Mouse (Mus musculus): ENCODE measurements around the gene Lama2. TPM values are rescaled to one million over a fixed set of nuclear protein-coding genes. Genes with fewer than 3 reads are reported as not detected.

Gene Lama2
- polyA plus RNA-seq, 1 experiment from 2014 or later, result 12.8 TPM

DNA sequence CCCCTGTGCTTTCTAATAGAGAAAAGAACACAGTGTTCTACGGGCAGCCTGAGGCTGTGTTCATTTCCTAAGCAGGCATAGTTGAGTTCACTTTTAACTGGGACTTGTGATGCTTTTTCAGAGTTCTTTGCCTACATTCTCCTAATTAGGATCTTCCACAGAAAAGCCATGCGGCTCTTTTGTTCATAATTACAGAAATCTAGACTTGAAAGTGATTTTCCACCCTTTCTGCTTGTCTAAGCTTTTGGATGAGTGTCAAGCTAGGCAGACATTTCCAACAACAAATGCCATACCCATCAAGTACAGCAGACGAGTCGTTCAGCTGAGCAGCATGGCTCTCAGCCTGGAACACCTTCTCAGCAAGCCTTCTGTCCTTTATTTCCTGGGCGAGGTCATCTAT, 515.7 kb downstream of the Lama2 start:
- DNase-seq (ENCODE audit: low spot score), result no peak
- TF ChIP-seq EP300 (IDR thresholded peaks at IDR 0.05) (no peak), CTCF (IDR thresholded peaks at IDR 0.05) (no peak)
- WGBS, result 74% methylated on average over 5 of the region's 5 CpGs
- Histone ChIP-seq H3K9me3 (ENCODE audit: low read length) (no peaks in the 10 kb centered on the region), H3K4me1 (ENCODE audit: insufficient read depth, low read depth, low read length) (no peaks in the 10 kb centered on the region), H3K27me3 (replicated peaks; ENCODE audit: insufficient read depth, low read length) (no peaks in the 10 kb centered on the region), H3K4me2 (replicated peaks; ENCODE audit: low read depth, low read length) (no peak overlapping the region), H3K4me3 (ENCODE audit: low read depth, low read length) (no peak overlapping the region), H3K27ac (ENCODE audit: low read length) (no peak overlapping the region), H3K9ac (replicated peaks; ENCODE audit: low read depth) (no peak overlapping the region), H3K36me3 (ENCODE audit: insufficient read depth, low read length) (no peaks in the 10 kb centered on the region)
- no peak for ATAC-seq

GRCm38 (mm10) chr10:27101800-27102353, 517.7 kb downstream of the Lama2 start:
- TF ChIP-seq EP300 (IDR thresholded peaks at IDR 0.05), result no peak
- TF ChIP-seq CTCF (IDR thresholded peaks at IDR 0.05), result no peak
- Histone ChIP-seq H3K27me3 (replicated peaks; ENCODE audit: insufficient read depth, low read length) (no peaks in the 10 kb centered on the region), H3K36me3 (ENCODE audit: insufficient read depth, low read length) (no peaks in the 10 kb centered on the region), H3K27ac (ENCODE audit: low read length) (no peak overlapping the region), H3K9ac (replicated peaks; ENCODE audit: low read depth) (no peak overlapping the region), H3K4me1 (ENCODE audit: insufficient read depth, low read depth, low read length) (no peaks in the 10 kb centered on the region), H3K9me3 (ENCODE audit: low read length) (no peaks in the 10 kb centered on the region), H3K4me3 (ENCODE audit: low read depth, low read length) (no peak overlapping the region), H3K4me2 (replicated peaks; ENCODE audit: low read depth, low read length) (no peak overlapping the region)
- DNase-seq (ENCODE audit: low spot score), result no peak
- WGBS, result 77% methylated on average over 3 of the region's 3 CpGs
- no peak for ATAC-seq

DNA sequence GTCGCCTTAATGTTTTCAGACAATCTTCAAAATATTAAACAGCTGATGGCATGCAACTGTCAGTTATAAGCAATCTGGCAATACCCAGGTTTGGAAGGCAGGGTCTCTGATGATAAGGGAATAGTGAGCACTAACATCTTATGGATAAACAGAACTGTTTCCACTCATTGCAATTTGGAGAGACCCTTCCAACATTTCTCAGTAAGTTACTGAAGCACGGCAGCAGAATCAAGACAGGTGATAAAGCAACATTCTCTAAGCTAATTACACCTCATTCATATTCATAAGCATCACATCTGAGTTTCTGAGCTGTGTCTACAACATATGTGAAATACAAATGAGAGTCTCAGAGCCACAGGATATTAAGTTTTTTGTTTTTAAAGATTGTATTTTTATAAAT, 542.4 kb downstream of the Lama2 start:
- H3K4me3 ChIP-seq (ENCODE audit: low read depth, low read length), result no peak overlapping the region
- 82% methylated on average over 2 of the region's 2 CpGs for WGBS
- H3K36me3 ChIP-seq (ENCODE audit: insufficient read depth, low read length), result no peaks in the 10 kb centered on the region
- H3K4me1 ChIP-seq (ENCODE audit: insufficient read depth, low read depth, low read length), result no peaks in the 10 kb centered on the region
- TF ChIP-seq EP300 (IDR thresholded peaks at IDR 0.05), result no peak
- no peak for TF ChIP-seq CTCF (IDR thresholded peaks at IDR 0.05)
- H3K27me3 ChIP-seq (replicated peaks; ENCODE audit: insufficient read depth, low read length), result no peaks in the 10 kb centered on the region
- no peak overlapping the region for H3K27ac ChIP-seq (ENCODE audit: low read length)
- H3K9me3 ChIP-seq (ENCODE audit: low read length), result no peaks in the 10 kb centered on the region
- ATAC-seq, result no peak
- DNase-seq (ENCODE audit: low spot score), result no peak
- no peak overlapping the region for H3K4me2 ChIP-seq (replicated peaks; ENCODE audit: low read depth, low read length)
- H3K9ac ChIP-seq (replicated peaks; ENCODE audit: low read depth), result no peak overlapping the region

GRCm38 (mm10) chr10:27068794-27069435, 550.6 kb downstream of the Lama2 start:
- TF ChIP-seq EP300 (IDR thresholded peaks at IDR 0.05) (no peak), CTCF (IDR thresholded peaks at IDR 0.05) (no peak)
- no peaks in the 10 kb centered on the region for H3K27me3 ChIP-seq (replicated peaks; ENCODE audit: insufficient read depth, low read length)
- H3K4me2 ChIP-seq (replicated peaks; ENCODE audit: low read depth, low read length), result no peak overlapping the region
- H3K4me3 ChIP-seq (ENCODE audit: low read depth, low read length), result no peak overlapping the region
- DNase-seq (ENCODE audit: low spot score) (no peak), ATAC-seq (no peak)
- 70% methylated on average over 2 of the region's 2 CpGs for WGBS
- no peaks in the 10 kb centered on the region for H3K4me1 ChIP-seq (ENCODE audit: insufficient read depth, low read depth, low read length)
- H3K9ac ChIP-seq (replicated peaks; ENCODE audit: low read depth), result no peak overlapping the region
- no peaks in the 10 kb centered on the region for H3K9me3 ChIP-seq (ENCODE audit: low read length)
- H3K27ac ChIP-seq (ENCODE audit: low read length), result no peak overlapping the region
- H3K36me3 ChIP-seq (ENCODE audit: insufficient read depth, low read length), result no peaks in the 10 kb centered on the region

DNA sequence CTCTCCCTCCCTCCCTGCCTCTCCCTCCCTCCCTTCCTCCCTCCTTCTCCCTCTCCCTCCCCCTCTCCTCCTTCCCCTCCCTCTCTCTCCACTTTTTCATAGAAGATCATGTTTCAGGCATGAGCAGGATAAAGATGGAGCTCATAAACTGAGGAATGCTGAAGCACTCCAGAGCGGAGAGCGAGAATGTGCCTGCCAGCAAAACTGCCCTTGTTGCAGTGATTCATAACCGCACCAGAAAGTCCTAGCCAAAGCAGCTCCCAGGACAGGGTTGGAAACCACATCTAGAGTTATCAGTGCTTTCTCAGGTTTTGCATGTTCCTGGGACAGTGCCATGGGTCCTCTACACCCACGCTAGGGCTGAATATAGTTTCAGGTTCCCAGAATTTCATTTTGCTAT, 555.9 kb downstream of the Lama2 start:
- no peak for TF ChIP-seq CTCF (IDR thresholded peaks at IDR 0.05)
- no peak for TF ChIP-seq EP300 (IDR thresholded peaks at IDR 0.05)
- Histone ChIP-seq H3K36me3 (ENCODE audit: insufficient read depth, low read length) (no peaks in the 10 kb centered on the region), H3K4me2 (replicated peaks; ENCODE audit: low read depth, low read length) (no peak overlapping the region), H3K9me3 (ENCODE audit: low read length) (no peaks in the 10 kb centered on the region), H3K4me1 (ENCODE audit: insufficient read depth, low read depth, low read length) (no peaks in the 10 kb centered on the region), H3K4me3 (ENCODE audit: low read depth, low read length) (no peak overlapping the region), H3K27me3 (replicated peaks; ENCODE audit: insufficient read depth, low read length) (no peaks in the 10 kb centered on the region), H3K27ac (ENCODE audit: low read length) (no peak overlapping the region), H3K9ac (replicated peaks; ENCODE audit: low read depth) (no peak overlapping the region)
- DNase-seq (ENCODE audit: low spot score), result no peak
- 32% methylated on average over 4 of the region's 4 CpGs for WGBS
- ATAC-seq, result no peak

GRCm38 (mm10) chr10:27054488-27054887, 565.1 kb downstream of the Lama2 start:
- no peak for DNase-seq (ENCODE audit: low spot score)
- no peak overlapping the region for H3K9ac ChIP-seq (replicated peaks; ENCODE audit: low read depth)
- no peaks in the 10 kb centered on the region for H3K27me3 ChIP-seq (replicated peaks; ENCODE audit: insufficient read depth, low read length)
- no peaks in the 10 kb centered on the region for H3K36me3 ChIP-seq (ENCODE audit: insufficient read depth, low read length)
- no peak for TF ChIP-seq CTCF (IDR thresholded peaks at IDR 0.05)
- no peak for TF ChIP-seq EP300 (IDR thresholded peaks at IDR 0.05)
- no peak overlapping the region for H3K27ac ChIP-seq (ENCODE audit: low read length)
- H3K4me1 ChIP-seq (ENCODE audit: insufficient read depth, low read depth, low read length), result no peaks in the 10 kb centered on the region
- WGBS, result 73% methylated on average over 4 of the region's 4 CpGs
- ATAC-seq, result no peak
- H3K9me3 ChIP-seq (ENCODE audit: low read length), result no peaks in the 10 kb centered on the region
- no peak overlapping the region for H3K4me2 ChIP-seq (replicated peaks; ENCODE audit: low read depth, low read length)
- no peak overlapping the region for H3K4me3 ChIP-seq (ENCODE audit: low read depth, low read length)

All from lung, postnatal 0 days (tissue).